Mouse (Mus musculus) embryonic fibroblast, embryonic 13.5 days (primary cell): ENCODE results near the gene Gm45713. TPM values are rescaled to one million over a fixed set of nuclear protein-coding genes. Genes with fewer than 3 reads are reported as not detected.
"Not testable (repeated sequence)": the region's sequence is repeated elsewhere in the genome, so short reads cannot be mapped to it uniquely, and the experiment has no call there.

Experiments used
- H3K27ac ChIP-seq: 2 replicates; pipeline ENCODE4 v1.5.1; 2012; ENCODE audit warnings: low read length, control low read depth, inconsistent platforms; ENCODE audit not compliant: insufficient read depth
- H3K4me1 ChIP-seq: 2 replicates; pipeline ENCODE4 v1.6.1; 2011; ENCODE audit warnings: low read length; ENCODE audit not compliant: control insufficient read depth, insufficient read depth
- H3K4me3 ChIP-seq: 2 replicates; pipeline ENCODE4 v1.5.1; 2011; ENCODE audit warnings: mild to moderate bottlenecking, control low read depth, low read length; ENCODE audit not compliant: insufficient read depth
- CTCF ChIP-seq: IDR thresholded peaks from 2 replicates; pipeline ENCODE4 v1.5.1; 2011; ENCODE audit warnings: mild to moderate bottlenecking, control low read depth, low read length, moderate library complexity, borderline replicate concordance; ENCODE audit not compliant: insufficient read depth
- POLR2A ChIP-seq: IDR thresholded peaks from 2 replicates; pipeline ENCODE4 v1.6.1; 2011; ENCODE audit warnings: low read depth, mild to moderate bottlenecking, control low read depth, low read length, moderate library complexity
- polyA plus RNA-seq: library from polyadenylated mRNA; stranded (reverse); fragments of >200 nt; gene quantifications from 2 replicates; pipeline ENCODE4 v1.2.4, GENCODE M21; 2011; ENCODE audit warnings: low read depth; ENCODE audit not compliant: missing spikeins, insufficient read length

Gm45713 gene
- polyA plus RNA-seq, 1 experiment: 1.8 TPM

DNA sequence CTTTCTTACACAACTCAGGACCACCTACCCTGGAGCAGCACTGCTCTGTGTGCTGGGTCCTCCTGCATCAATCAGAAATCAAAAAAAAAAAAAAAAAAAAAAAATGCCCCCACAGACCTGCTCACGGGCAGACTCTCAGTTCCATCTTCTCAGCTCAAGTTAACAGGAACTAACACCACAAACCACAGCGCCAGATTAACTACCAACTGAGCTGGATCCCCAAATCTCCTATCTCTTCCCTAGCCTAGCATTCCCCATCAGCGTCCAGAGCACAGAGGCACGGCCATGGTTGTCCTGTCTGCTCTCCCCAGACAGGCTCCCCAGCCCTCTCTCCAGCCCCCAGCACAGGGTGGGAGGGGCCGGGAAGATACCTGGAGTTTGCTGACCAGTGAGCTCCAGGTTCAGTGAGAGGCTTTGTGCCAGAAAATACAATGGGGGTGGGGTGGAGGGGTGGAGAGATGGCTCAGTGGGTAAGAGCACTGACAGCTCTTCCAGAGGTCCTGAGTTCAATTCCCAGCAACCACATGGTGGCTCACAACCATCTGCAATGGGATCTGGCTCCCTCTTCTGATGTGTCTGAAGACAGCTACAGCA is 28.9 kb downstream of the Gm45713 start:
- H3K27ac ChIP-seq: no peak overlapping the region
- no peak for TF ChIP-seq POLR2A
- no peak for TF ChIP-seq CTCF
- H3K4me1 ChIP-seq: no peaks in the 10 kb centered on the region
- H3K4me3 ChIP-seq: no peak overlapping the region

GRCm38 (mm10) chr7:45106441-45106840 is 29.6 kb downstream of the Gm45713 start:
- TF ChIP-seq CTCF (no peak), POLR2A (no peak)
- no peak overlapping the region for H3K27ac ChIP-seq

DNA sequence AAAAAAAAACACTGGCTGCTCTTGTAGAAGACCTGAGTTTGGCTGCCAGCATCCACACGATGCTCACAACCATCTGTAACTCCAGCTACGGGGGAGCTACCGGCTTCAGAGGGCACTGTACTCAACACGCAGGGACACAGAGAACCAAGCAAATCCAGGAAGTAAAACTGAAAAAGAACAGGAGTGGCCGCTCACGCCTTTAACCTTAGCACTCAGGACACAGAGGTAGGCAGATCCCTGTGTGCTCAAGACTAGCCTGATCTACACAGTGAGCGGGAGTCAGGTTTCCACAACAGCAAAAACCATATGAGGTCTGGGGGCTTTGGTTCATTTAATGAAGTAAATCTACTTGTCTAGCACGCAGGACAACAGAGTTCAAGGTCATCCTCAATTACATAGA is 30.5 kb downstream of the Gm45713 start:
- no peak for TF ChIP-seq CTCF
- TF ChIP-seq POLR2A: no peak
- Histone ChIP-seq H3K27ac (no peak overlapping the region), H3K4me3 (no peak overlapping the region), H3K4me1 (no peaks in the 10 kb centered on the region)

More at GRCm38 (mm10) chr7:45106441-45106840, 29.6 kb downstream of the Gm45713 start:
- Histone ChIP-seq H3K4me1 (no peaks in the 10 kb centered on the region), H3K4me3 (no peak overlapping the region)

GRCm38 (mm10) chr7:45104941-45105340 is 31.1 kb downstream of the Gm45713 start:
- TF ChIP-seq CTCF: no peak
- no peak for TF ChIP-seq POLR2A
- Histone ChIP-seq H3K27ac (no peak overlapping the region), H3K4me1 (no peaks in the 10 kb centered on the region), H3K4me3 (no peak overlapping the region)

GRCm38 (mm10) chr7:45103652-45104180 is 32.3 kb downstream of the Gm45713 start, which contains the start of gene Fcgrt:
Gene Fcgrt (minus strand): TSS chr7:45103851.
- H3K4me1 ChIP-seq: no peaks in the 10 kb centered on the region
- H3K27ac ChIP-seq: peak within 1 kb of the TSS; percentile 57
- H3K4me3 ChIP-seq: peak within 1 kb of the TSS; percentile 12; the same call in 1 of the 2 replicates
- no peak for TF ChIP-seq CTCF
- peak; percentile 91 for TF ChIP-seq POLR2A

DNA sequence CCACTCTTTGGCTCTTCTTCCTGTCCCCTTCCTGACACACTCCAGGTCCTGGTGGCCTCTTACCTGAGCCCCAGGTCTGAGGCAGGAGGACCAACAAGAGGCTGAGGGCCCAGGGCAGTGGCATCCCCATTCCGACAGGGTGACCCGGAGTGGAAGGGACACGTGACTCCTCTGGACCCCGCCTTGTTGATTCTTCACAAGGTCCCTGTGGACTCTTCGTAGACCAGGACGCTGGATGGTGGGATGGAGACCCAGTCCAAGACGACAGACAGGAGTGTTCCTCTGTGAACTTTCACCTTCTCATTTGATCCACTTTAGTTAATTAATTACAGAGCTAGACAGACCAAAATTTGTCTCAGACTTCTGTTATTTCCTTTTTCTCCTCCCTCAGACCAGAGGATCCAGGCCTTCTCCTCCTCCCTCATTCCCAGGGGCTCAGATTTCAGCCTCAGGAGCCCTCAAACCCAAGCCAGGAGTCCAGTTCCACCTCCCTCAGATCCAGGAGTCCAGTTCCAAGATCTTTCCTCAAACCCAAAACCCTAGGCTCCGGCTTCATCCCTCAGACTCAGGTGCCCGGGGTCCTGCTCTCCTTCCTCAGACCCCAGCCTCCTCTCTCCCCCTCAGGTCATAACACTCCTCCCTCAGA is 33.0 kb downstream of the Gm45713 start:
- no peaks in the 10 kb centered on the region for H3K4me1 ChIP-seq
- H3K4me3 ChIP-seq: peak overlapping the region; percentile 12; the same call in 1 of the 2 replicates
- H3K27ac ChIP-seq: peak overlapping the region; percentile 57
- TF ChIP-seq POLR2A (no peak), CTCF (no peak)

DNA sequence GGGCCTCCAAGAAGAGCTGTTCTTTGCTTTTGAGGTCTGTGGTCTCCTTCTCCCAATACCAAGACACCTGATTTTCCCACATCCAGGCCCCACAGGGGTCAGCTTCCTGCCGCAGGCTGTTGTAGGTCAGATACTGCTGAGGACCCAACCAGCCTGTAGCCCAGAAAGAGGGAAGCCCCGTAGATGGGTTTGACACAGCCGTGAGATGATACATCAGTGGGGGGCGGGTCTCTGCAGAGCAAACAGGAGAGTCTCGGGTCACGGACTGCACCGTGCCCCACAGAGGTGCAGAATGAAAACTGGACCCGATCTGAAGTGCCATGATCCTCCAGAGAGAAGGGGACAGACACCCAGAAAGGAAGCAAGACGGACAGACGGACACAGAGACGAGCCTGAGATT is 33.6 kb downstream of the Gm45713 start:
- H3K4me1 ChIP-seq: no peaks in the 10 kb centered on the region
- no peak overlapping the region for H3K4me3 ChIP-seq
- H3K27ac ChIP-seq: no peak overlapping the region
- TF ChIP-seq CTCF (no peak), POLR2A (no peak)

DNA sequence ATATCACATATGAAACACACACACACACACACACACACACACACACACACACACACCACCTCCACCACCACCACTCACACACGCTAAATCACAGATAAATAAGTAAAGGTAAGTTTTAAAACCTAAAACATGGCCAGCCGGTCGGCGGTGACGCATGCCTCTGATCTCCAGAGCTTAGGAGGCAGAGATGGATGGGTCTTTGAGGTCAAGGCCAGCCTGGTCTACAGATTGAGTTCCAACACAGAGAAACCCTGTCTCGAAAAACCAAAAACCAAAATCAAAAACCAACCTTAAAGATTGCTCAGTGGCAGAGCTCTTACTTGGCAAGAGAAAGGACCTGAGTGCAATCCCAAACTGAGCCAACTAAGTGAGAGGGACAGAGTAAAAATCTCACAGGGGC is 36.0 kb downstream of the Gm45713 start:
- Histone ChIP-seq H3K27ac (no peak overlapping the region), H3K4me3 (no peak overlapping the region), H3K4me1 (no peaks in the 10 kb centered on the region)
- TF ChIP-seq CTCF: no peak
- no peak for TF ChIP-seq POLR2A

DNA sequence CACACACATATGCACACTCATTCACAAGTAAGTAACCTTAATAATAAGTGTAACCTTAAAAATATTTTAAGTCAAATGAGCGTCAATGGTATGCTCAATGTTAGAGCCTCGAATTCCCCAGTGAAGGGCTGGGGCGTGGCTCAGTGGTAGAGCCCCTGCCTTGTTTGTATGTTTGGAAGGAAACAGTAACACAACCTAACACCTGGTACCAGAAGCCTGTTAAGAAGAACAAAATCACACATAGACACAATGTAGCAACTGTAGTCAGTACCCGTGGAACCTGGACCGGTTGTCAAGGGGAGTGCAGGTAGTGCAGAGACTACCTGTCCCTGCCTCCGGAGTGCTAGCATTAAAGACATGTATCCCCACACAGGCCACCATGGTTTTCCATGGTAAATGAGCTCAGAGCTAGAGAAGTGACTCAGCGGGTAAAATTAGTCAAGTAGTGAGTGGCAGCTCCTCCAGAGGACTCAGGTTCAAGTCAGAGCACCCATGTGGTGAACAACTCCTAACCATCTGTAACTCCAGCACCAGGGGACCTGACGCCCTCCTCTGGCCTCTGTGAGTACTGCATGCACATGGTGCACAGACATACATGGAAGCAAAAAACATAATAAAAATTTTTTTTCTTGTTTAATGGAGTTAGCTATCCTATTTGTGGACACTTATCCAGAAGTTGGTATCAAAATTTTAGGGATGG is 37.3 kb downstream of the Gm45713 start:
- no peak overlapping the region for H3K27ac ChIP-seq
- no peaks in the 10 kb centered on the region for H3K4me1 ChIP-seq
- no peak overlapping the region for H3K4me3 ChIP-seq

GRCm38 (mm10) chr7:45097479-45097878 is 38.6 kb downstream of the Gm45713 start:
- Histone ChIP-seq H3K4me1 (peaks cover 5% of the 10 kb centered on the region; the same call in 1 of the 2 replicates), H3K4me3 (no peak overlapping the region), H3K27ac (no peak overlapping the region)
- TF ChIP-seq CTCF (no peak), POLR2A (no peak)

More for the DNA sequence above, 37.3 kb downstream of the Gm45713 start:
- TF ChIP-seq CTCF (no peak), POLR2A (no peak)

DNA sequence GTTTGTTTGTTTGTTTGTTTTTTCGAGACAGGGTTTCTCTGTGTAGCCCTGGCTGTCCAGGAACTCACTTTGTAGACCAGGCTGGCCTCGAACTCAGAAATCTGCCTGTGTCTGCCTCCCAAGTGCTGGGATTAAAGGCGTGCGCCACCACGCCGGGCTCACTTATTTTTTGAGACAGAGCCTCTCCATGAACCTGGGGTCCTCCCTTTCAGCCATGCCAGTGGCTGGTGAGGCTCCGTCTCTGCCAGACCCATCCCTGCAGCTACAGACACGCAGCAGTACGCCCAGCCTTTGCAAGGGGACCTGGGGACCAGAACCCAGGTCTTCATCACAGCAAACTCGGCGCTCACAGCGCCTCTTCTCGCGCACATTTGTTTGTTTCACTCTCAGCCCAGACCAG is 40.1 kb downstream of the Gm45713 start:
- not testable (repeated sequence) for H3K27ac ChIP-seq, H3K4me3 ChIP-seq, H3K4me1 ChIP-seq
